Mouse (Mus musculus) heart, embryonic 15.5 days (tissue): ENCODE data around the gene Tuba4a. TPM values are rescaled to one million over a fixed set of nuclear protein-coding genes. Genes with fewer than 3 reads are reported as not detected.

Experiments used
- ATAC-seq: fragments of 200-750 bp; cut with Nextera tagmentation; replicated peaks from 2 replicates; pipeline ENCODE4 v1.8.0; 2017; ENCODE audit warnings: low read depth, moderate TSS enrichment; ENCODE audit not compliant: insufficient number of reproducible peaks, insufficient read depth, low FRiP score
- H3K27ac ChIP-seq: fragments of 300-500 bp; sonication (generic); 2 replicates; pipeline ENCODE4 v1.5.1; 2015; ENCODE audit warnings: mild to moderate bottlenecking, inconsistent platforms
- H3K27me3 ChIP-seq: fragments of 300-500 bp; sonication (generic); 2 replicates; pipeline ENCODE4 v1.6.1; 2015; ENCODE audit warnings: inconsistent platforms
- H3K36me3 ChIP-seq: fragments of 300-500 bp; sonication (generic); 2 replicates; pipeline ENCODE4 v1.6.1; 2015; ENCODE audit warnings: mild to moderate bottlenecking, inconsistent platforms
- H3K4me1 ChIP-seq: fragments of 300-500 bp; sonication (generic); replicated peaks from 2 replicates; pipeline ENCODE4 v1.6.1; 2015; ENCODE audit warnings: inconsistent platforms
- H3K4me2 ChIP-seq: fragments of 300-500 bp; sonication (generic); 2 replicates; pipeline ENCODE4 v1.6.1; 2015; ENCODE audit warnings: inconsistent platforms, mild to moderate bottlenecking, moderate library complexity
- H3K4me3 ChIP-seq: fragments of 300-500 bp; sonication (generic); 2 replicates; pipeline ENCODE4 v1.5.1; 2015; ENCODE audit warnings: mild to moderate bottlenecking, inconsistent platforms
- H3K9ac ChIP-seq: fragments of 300-500 bp; sonication (generic); 2 replicates; pipeline ENCODE4 v1.6.1; 2015; ENCODE audit warnings: mild to moderate bottlenecking, inconsistent platforms
- H3K9me3 ChIP-seq: fragments of 300-500 bp; sonication (generic); replicated peaks from 2 replicates; pipeline ENCODE4 v1.6.1; 2016; ENCODE audit warnings: inconsistent platforms
- WGBS: fragments of 180-500 bp; shearing (Covaris S2); methylation state at CpG from one replicate; pipeline ENCODE4 v1.1.7; 2015; ENCODE audit warnings: mixed read lengths; 5-methylcytosine and 5-hydroxymethylcytosine counted together
- polyA plus RNA-seq: library from polyadenylated mRNA; unstranded; fragments of >200 nt; fragmentation: Nextera tagmentation; extraction: Ambion mirVana; gene quantifications from 2 replicates; pipeline ENCODE4 v1.2.1, GENCODE M21; 2015

The Tuba4a gene
- polyA plus RNA-seq, 1 experiment from 2014 or later, result 41.9 TPM

GRCm38 (mm10) chr1:75218227-75219001 is 1.3 kb downstream of the Tuba4a start:
- Histone ChIP-seq H3K9ac (peak overlapping the region; percentile 67), H3K27ac (peak overlapping the region; percentile 38)
- 2% methylated on average over 38 of the region's 38 CpGs for WGBS

GRCm38 (mm10) chr1:75217893-75218226 is 1.8 kb downstream of the Tuba4a start:
- Histone ChIP-seq H3K9me3 (no peaks in the 10 kb centered on the region), H3K4me2 (peak overlapping the region; percentile 98), H3K27ac (peak overlapping the region; percentile 38; the same call in 1 of the 2 replicates), H3K36me3 (peaks cover 26% of the 10 kb centered on the region), H3K27me3 (peaks cover 31% of the 10 kb centered on the region), H3K9ac (peak overlapping the region; percentile 67), H3K4me3 (peak overlapping the region; percentile 72), H3K4me1 (peaks cover 26% of the 10 kb centered on the region)
- WGBS, result under 1% methylated on average over 6 of the region's 6 CpGs
- no peak for ATAC-seq

More at GRCm38 (mm10) chr1:75218227-75219001, 1.3 kb downstream of the Tuba4a start:
- Histone ChIP-seq H3K4me1 (peaks cover 26% of the 10 kb centered on the region), H3K27me3 (peaks cover 31% of the 10 kb centered on the region), H3K4me2 (peak overlapping the region; percentile 98), H3K4me3 (peak overlapping the region; percentile 72), H3K9me3 (no peaks in the 10 kb centered on the region), H3K36me3 (peaks cover 23% of the 10 kb centered on the region)
- ATAC-seq, result peak; percentile 54

GRCm38 (mm10) chr1:75216797-75217585 is 2.7 kb downstream of the Tuba4a start:
- peak overlapping the region; percentile 72; the same call in 1 of the 2 replicates for H3K4me3 ChIP-seq
- H3K9ac ChIP-seq, result no peak overlapping the region
- ATAC-seq, result no peak
- H3K4me1 ChIP-seq, result peaks cover 32% of the 10 kb centered on the region
- H3K4me2 ChIP-seq, result peak overlapping the region; percentile 98
- WGBS, result 68% methylated on average over 13 of the region's 13 CpGs
- H3K36me3 ChIP-seq, result peaks cover 29% of the 10 kb centered on the region
- peaks cover 31% of the 10 kb centered on the region for H3K27me3 ChIP-seq
- H3K27ac ChIP-seq, result no peak overlapping the region
- no peaks in the 10 kb centered on the region for H3K9me3 ChIP-seq

GRCm38 (mm10) chr1:75215785-75216184 is 3.9 kb downstream of the Tuba4a start:
- 91% methylated on average over 9 of the region's 9 CpGs for WGBS
- Histone ChIP-seq H3K4me3 (no peak overlapping the region), H3K4me2 (no peak overlapping the region), H3K9ac (no peak overlapping the region), H3K27me3 (peaks cover 24% of the 10 kb centered on the region), H3K9me3 (no peaks in the 10 kb centered on the region), H3K27ac (no peak overlapping the region), H3K36me3 (peaks cover 29% of the 10 kb centered on the region), H3K4me1 (peaks cover 42% of the 10 kb centered on the region)
- no peak for ATAC-seq

- H3K27ac ChIP-seq, result 0 out of 2 replicates have a peak overlapping the region, but pooled peaks have one; percentile 18
- H3K9me3 ChIP-seq, result no peaks in the 10 kb centered on the region
Observed at GRCm38 (mm10) chr1:75214886-75215285, 4.8 kb downstream of the Tuba4a start.

GRCm38 (mm10) chr1:75214442-75214841 is 5.2 kb downstream of the Tuba4a start:
- Histone ChIP-seq H3K4me1 (peaks cover 47% of the 10 kb centered on the region), H3K4me3 (no peak overlapping the region), H3K9ac (no peak overlapping the region), H3K27me3 (peaks cover 18% of the 10 kb centered on the region; the same call in 1 of the 2 replicates), H3K36me3 (peaks cover 29% of the 10 kb centered on the region), H3K9me3 (no peaks in the 10 kb centered on the region), H3K4me2 (no peak overlapping the region), H3K27ac (0 out of 2 replicates have a peak overlapping the region, but pooled peaks have one; percentile 18)
- 67% methylated on average over 2 of the region's 2 CpGs for whole genome bisulfite sequencing
- no peak for ATAC-seq

More at GRCm38 (mm10) chr1:75214886-75215285, 4.8 kb downstream of the Tuba4a start:
- 61% methylated on average over 5 of the region's 5 CpGs for whole genome bisulfite sequencing
- H3K4me1 ChIP-seq, result peaks cover 47% of the 10 kb centered on the region
- no peak for ATAC-seq
- H3K36me3 ChIP-seq, result peaks cover 29% of the 10 kb centered on the region
- H3K27me3 ChIP-seq, result peaks cover 19% of the 10 kb centered on the region; the same call in 1 of the 2 replicates
- H3K4me2 ChIP-seq, result no peak overlapping the region
- H3K9ac ChIP-seq, result no peak overlapping the region
- no peak overlapping the region for H3K4me3 ChIP-seq

GRCm38 (mm10) chr1:75213096-75213495 is 6.6 kb downstream of the Tuba4a start:
- Histone ChIP-seq H3K4me3 (no peak overlapping the region), H3K4me2 (peak overlapping the region; percentile 2; the same call in 1 of the 2 replicates), H3K27me3 (peaks cover 13% of the 10 kb centered on the region; the same call in 1 of the 2 replicates), H3K27ac (no peak overlapping the region), H3K9me3 (no peaks in the 10 kb centered on the region), H3K4me1 (peaks cover 40% of the 10 kb centered on the region), H3K36me3 (peaks cover 29% of the 10 kb centered on the region), H3K9ac (no peak overlapping the region)
- WGBS, result 81% methylated on average over 7 of the region's 7 CpGs
- ATAC-seq, result no peak

GRCm38 (mm10) chr1:75212542-75212941 is 7.1 kb downstream of the Tuba4a start:
- Histone ChIP-seq H3K9ac (no peak overlapping the region), H3K4me3 (no peak overlapping the region), H3K4me1 (peaks cover 38% of the 10 kb centered on the region), H3K4me2 (peak overlapping the region; percentile 2; the same call in 1 of the 2 replicates), H3K9me3 (no peaks in the 10 kb centered on the region), H3K27ac (no peak overlapping the region), H3K36me3 (peaks cover 29% of the 10 kb centered on the region), H3K27me3 (peaks cover 13% of the 10 kb centered on the region; the same call in 1 of the 2 replicates)
- 84% methylated on average over 4 of the region's 4 CpGs for WGBS
- no peak for ATAC-seq

GRCm38 (mm10) chr1:75211141-75211708 is 8.4 kb downstream of the Tuba4a start:
- ATAC-seq, result no peak
- peak overlapping the region; percentile 62 for H3K27ac ChIP-seq
- H3K36me3 ChIP-seq, result peaks cover 29% of the 10 kb centered on the region
- no peaks in the 10 kb centered on the region for H3K9me3 ChIP-seq
- H3K4me3 ChIP-seq, result peak overlapping the region; percentile 91
- H3K9ac ChIP-seq, result peak overlapping the region; percentile 93
- H3K4me1 ChIP-seq, result peaks cover 38% of the 10 kb centered on the region
- H3K27me3 ChIP-seq, result peaks cover 8% of the 10 kb centered on the region; the same call in 1 of the 2 replicates
- H3K4me2 ChIP-seq, result peak overlapping the region; percentile 80
- 10% methylated on average over 17 of the region's 17 CpGs for WGBS

GRCm38 (mm10) chr1:75210136-75211087 is 9.3 kb downstream of the Tuba4a start, which contains the start of the genes Glb1l and Stk16:
Gene Glb1l (minus strand): TSS chr1:75210813.
Gene Stk16 (plus strand): TSS chr1:75210838.
- Histone ChIP-seq H3K27ac (peak within 1 kb of the TSS; percentile 62), H3K27me3 (peaks cover 8% of the 10 kb centered on the region; the same call in 1 of the 2 replicates), H3K4me2 (peak within 1 kb of the TSS; percentile 80), H3K4me1 (peaks cover 38% of the 10 kb centered on the region), H3K9me3 (no peaks in the 10 kb centered on the region), H3K4me3 (peak within 1 kb of the TSS; percentile 91), H3K9ac (peak within 1 kb of the TSS; percentile 93), H3K36me3 (peaks cover 22% of the 10 kb centered on the region)
- peak; percentile 93 for ATAC-seq
- 6% methylated on average over 42 of the region's 42 CpGs for WGBS
